Mouse (Mus musculus): Measurements from ENCODE around the gene Paqr5. TPM values are rescaled to one million over a fixed set of nuclear protein-coding genes. Genes with fewer than 3 reads are reported as not detected.

The Paqr5 gene
- total RNA-seq, 1 experiment from 2014 or later = 12.0 TPM

- no peak for DNase-seq
Observed at GRCm38 (mm10) chr9:62013316-62014097, 13.1 kb downstream of the Paqr5 start.

DNA sequence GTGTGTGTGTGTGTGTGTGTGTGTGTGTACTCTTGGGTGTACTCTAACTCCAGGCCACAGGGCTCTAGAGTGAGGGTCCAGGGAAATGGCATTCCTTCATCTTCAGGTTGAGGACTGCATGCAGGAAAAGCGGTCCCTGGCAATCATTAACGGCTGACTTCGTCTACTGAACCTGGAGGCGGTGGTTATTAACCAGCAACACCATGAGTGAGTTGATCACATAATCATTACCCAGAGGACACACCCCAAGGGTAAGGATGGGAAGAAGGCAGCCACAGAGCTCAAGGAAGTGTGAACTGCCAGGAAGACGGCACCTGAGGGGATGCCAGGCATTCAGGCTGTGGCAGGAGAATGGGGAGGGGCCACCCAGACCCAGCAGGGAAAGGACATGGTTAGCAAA lies 18.3 kb downstream of the Paqr5 start:
- DNase-seq = no peak

GRCm38 (mm10) chr9:62007028-62007427 lies 19.6 kb downstream of the Paqr5 start:
- no peak for DNase-seq

- no peak for DNase-seq
Observed at GRCm38 (mm10) chr9:62003611-62004010, 23.0 kb downstream of the Paqr5 start.

DNA sequence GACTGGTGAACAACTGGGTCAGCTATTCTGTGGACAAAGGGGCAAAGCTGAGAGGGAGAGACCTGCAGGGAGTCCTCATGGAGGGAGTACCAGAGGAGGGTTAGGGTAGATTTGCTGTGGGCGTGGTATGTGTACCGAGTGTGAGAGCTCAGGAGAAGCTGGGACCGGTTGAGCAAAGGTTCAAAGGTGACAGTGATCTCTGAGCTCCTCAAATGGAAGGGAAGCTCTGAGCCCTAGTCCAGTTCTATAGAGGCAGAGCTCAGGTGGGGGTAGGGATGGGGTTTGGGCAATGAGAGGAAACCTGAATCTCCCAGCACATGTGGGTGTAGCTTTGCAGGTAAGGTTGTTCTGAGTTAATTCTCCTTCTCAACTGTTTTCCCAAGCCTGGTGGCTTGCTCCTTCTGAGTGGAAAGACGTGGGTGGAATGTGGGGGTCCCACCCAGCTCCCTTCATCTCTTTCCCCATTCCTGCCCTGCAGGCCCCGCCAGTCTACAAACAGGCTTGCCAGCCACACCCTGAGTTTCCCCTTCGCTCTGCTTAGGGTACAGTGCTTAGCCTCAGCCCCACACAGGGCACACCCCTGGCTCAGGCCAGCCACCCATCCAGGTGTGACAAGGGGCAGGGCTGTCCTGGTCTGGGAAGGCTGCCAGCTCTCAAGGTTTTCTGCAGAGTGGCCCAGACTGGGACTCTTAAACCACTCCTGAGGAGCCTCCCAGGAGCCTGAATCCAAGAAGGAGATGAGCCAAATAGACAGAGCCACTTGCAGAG lies 26.8 kb downstream of the Paqr5 start:
- DNase-seq = no peak

GRCm38 (mm10) chr9:61997860-61998259 lies 28.8 kb downstream of the Paqr5 start:
- peak; percentile 57 for DNase-seq

DNA sequence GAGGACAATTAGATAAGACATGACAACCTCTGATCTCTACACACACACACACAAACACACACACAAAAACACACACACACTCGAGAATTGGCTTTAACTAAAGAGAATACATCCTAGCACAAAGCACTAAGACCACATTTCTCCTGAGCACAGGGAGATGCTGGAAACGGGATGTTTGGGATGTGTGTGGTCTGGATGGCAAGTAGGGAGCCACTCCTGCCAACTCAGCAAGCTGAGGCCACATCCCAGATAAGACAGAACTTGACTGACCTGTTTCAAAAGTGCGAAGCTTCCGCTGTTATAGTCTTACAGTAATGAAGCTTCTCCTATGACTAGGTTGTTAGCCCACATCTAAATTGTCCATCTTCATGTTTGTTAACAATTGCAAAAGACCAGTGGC lies 35.5 kb downstream of the Paqr5 start:
- no peak for DNase-seq

- no peak for DNase-seq
Observed at GRCm38 (mm10) chr9:61990738-61991137, 35.9 kb downstream of the Paqr5 start.

GRCm38 (mm10) chr9:61986055-61986454 lies 40.6 kb downstream of the Paqr5 start:
- DNase-seq = no peak

- peak; percentile 65 for DNase-seq
Observed at GRCm38 (mm10) chr9:61985183-61985863, 41.3 kb downstream of the Paqr5 start.

- DNase-seq = no peak
Observed at GRCm38 (mm10) chr9:61982940-61983620, 43.6 kb downstream of the Paqr5 start.

DNA sequence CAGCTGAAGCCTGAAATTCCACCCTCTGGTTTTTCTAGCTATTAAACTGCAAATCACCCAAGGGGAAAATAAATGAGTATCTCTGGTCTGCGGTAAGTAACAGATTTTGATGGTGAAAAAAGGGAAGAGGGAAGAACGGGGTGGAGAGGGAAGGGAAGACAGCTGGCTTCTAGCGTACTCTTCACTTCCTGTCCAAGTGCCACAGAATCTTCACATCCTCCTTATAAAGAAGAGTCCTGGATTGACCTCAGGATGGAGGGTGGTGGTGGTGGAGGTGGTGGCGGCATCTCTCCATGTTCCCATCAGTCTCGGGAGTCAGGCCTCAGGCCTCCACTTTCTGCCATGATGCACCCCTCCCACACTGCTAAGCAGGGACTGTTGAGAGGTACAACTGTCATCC lies 44.8 kb downstream of the Paqr5 start:
- no peak for DNase-seq

DNA sequence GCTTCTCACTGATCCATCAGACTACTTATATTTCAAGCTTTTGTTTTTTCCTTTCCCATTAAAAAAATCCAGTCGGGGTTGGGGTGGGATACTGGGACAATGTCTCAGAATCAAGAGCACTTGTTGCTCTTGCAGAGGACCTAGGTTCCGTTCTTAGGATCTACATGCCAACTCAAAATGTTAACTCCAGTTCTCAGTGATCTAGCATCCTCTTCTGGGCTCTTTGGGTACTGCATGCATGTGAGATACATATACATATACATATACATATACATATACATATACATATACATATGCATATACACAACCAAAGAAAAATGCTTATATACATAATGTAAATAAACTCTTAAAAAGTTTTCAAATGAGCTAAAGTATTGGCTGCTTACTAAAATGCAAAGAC lies 46.7 kb downstream of the Paqr5 start:
- DNase-seq = no peak

DNA sequence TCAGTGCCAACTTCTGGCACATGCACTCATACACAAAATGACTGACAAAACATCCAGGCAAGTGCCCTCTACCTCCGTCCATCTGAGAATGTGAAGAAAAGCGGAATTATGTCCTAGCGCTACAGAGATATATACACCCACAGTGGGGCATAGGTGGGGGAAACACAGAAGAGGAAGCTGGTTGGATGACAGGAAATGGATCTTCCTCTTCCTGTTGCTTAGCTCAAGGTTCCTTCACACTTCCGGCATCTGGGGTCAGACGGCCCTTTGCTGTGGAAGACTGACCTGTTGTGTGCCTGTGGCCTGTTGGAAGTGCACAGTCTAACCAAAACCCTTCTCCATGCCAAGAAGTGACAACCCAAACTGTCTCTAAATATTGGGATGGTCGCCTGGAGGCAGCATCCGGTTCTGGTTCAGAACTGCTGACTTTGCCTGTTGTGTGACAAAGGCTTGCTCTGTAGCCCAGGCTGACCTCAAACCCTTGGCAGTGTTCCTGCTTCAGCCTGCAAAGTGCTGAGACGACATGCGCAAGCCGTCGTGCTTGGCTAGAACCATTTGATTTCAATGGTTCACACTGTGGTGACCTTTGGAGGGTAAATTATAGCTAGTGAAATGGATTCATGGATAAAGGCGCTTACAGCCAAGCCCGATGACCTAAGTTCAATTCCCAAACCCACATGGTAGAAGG lies 49.3 kb downstream of the Paqr5 start:
- no peak for DNase-seq

GRCm38 (mm10) chr9:61972031-61972430 lies 54.6 kb downstream of the Paqr5 start:
- DNase-seq = no peak

DNA sequence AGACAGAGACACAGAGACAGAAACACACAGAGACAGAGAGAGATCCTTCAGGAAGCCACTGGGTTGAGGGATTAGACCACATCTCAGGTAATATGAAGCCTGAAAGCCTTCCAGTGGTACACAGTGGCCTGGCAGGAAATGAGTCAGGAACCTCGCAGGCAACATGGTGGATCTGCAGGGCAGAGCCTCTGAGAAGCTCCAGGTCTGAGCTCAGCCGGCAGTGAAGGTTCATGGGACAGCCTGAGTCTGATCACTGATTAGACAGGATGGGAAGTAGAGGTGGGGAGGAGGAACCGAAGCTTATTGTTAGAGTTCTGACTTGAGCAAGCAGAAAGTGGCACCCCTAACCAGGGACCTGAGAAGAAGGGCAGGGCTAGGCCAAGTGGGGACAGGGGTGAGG lies 55.6 kb downstream of the Paqr5 start:
- no peak for DNase-seq

DNA sequence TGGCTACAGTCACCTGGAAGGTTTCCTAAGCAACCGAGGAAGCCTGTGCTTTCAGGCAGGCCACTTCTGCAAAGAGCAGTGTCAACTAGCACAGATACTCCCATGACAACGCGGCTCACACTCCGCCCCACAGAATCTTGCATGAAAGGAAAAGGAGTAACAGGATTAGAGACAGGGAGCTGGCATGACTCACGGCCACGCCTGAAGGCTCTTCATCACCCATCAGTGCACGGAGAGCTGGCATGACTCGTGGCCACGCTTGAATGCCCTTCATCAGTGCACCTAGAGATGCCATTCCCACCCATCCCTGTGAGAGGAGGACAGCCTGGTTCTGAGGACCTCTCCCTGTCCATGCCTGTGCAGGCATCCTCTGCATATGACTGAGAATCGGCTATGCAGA lies 59.3 kb downstream of the Paqr5 start:
- peak; percentile 39 for DNase-seq

DNA sequence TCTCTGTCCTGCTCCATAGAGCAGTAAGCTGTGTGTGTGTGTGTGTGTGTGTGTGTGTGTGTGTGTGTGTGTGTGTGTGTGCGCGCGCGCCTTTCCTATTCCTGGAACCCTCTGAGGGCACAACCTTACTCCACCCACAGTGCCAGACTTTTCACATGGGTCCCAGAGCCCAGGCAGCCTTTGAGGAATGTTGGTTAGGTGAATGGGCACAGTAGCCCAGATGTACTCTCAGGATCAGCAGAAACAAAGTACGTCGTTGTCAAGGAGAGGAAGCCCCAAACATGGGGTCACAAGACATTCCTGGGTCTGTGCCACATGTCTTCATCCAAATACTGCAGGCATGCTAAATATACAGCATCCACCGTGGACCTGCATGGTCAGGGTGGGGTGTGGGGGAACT lies 60.7 kb downstream of the Paqr5 start:
- DNase-seq = no peak

DNA sequence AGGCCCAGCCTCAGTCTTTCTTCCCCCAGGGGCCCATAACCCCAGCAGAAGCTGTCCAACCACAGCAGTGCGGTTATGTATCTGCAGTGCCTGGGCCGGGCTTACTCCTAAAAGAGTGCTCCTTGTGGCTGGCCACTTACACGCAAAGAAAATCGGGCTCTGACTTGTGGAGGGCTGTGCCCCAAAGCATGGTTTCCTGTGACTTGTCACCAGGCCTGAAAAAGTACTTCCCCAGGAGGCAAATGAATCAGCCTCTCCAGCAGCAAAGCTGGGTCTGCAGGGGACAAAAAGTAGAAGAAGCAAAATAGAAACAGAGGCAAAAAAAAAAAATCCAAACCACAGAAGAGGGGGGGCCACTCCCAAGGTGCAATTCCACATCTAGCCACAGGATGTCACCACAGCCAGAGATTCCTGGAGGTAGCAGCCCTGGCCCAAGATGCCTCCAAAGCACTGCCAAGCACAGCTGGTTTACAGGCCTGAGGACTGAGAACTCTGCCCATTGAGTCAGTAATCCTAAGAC lies 61.2 kb downstream of the Paqr5 start:
- DNase-seq = peak; percentile 77

- DNase-seq = no peak
Observed at GRCm38 (mm10) chr9:61963356-61963755, 63.3 kb downstream of the Paqr5 start.

GRCm38 (mm10) chr9:61961181-61961580 lies 65.5 kb downstream of the Paqr5 start:
- DNase-seq = no peak

DNA sequence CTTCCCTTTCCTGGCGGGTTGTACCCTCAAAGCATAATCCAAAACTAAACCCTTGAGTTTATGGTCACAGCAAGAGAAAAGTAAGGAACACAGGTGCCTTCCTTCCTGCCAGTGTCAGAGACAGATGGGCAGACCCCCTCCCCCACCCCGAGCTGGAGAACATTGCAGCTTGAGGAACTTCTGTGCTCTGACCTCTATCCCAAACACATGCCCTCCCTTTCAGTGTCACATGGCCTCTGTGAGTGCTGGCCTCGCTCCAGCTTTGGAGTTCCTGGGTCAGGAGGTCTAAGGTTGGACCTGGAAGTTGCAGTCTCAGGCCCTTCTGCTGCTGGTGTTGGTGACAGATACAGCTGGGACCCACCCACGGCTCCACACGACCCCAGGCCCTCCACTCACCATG lies 65.9 kb downstream of the Paqr5 start:
- DNase-seq = peak; percentile 30
